Mouse (Mus musculus) splenic B cell, adult 2 months (primary cell): ENCODE measurements around the gene Fam135a.
"Not testable (repeated sequence)": the region's sequence is repeated elsewhere in the genome, so short reads cannot be mapped to it uniquely, and the experiment has no call there.

Experiments used
- DNase-seq: peaks from one replicate; pipeline ENCODE4 v3.0.0-alpha.2; 2011; ENCODE audit warnings: low read depth, low spot score
- H3K27me3 ChIP-seq: 2 replicates; pipeline ENCODE4 v1.6.1; 2012; ENCODE audit warnings: mild to moderate bottlenecking, low read length, moderate library complexity, mixed read lengths; ENCODE audit not compliant: control insufficient read depth, poor library complexity, insufficient read depth, severe bottlenecking
- H3K36me3 ChIP-seq: 2 replicates; pipeline ENCODE4 v1.6.1; 2012; ENCODE audit warnings: mild to moderate bottlenecking, low read length, moderate library complexity, mixed read lengths; ENCODE audit not compliant: control insufficient read depth, poor library complexity, insufficient read depth, severe bottlenecking

Fam135a gene

DNA sequence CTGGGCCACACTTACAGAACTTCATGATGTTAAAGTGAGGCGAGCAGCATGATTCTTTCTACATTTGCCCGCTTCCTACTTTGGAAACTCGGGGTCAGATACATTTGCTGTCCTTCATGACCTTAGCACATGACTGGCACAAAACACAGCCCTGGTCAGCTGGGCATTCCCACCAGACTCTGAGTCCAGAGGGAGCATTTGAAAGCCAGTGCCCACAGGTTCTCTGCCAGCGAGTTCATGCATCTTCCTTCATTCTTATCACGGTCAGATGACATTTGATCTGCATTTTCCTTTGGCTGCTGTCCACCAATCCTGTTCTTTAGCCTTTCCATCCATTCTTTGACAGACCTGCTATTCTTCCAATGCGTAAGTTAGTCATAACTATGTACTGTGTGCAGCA lies 90.1 kb downstream of the Fam135a start:
- no peaks in the 10 kb centered on the region for H3K36me3 ChIP-seq
- no peak for DNase-seq
- no peaks in the 10 kb centered on the region for H3K27me3 ChIP-seq

- Histone ChIP-seq H3K27me3 (no peaks in the 10 kb centered on the region), H3K36me3 (no peaks in the 10 kb centered on the region)
- DNase-seq, result no peak
Observed at GRCm38 (mm10) chr1:24007621-24008020, 92.5 kb downstream of the Fam135a start.

- Histone ChIP-seq H3K27me3 (no peaks in the 10 kb centered on the region), H3K36me3 (no peaks in the 10 kb centered on the region)
- DNase-seq, result peak; percentile 89
Observed at GRCm38 (mm10) chr1:24005070-24005804, 94.9 kb downstream of the Fam135a start, which contains the start of gene Sdhaf4. TSS of gene Sdhaf4 (minus strand) at chr1:24005656.

- Histone ChIP-seq H3K36me3 (no peaks in the 10 kb centered on the region), H3K27me3 (no peaks in the 10 kb centered on the region)
- no peak for DNase-seq
Observed at GRCm38 (mm10) chr1:23999318-23999717, 100.8 kb downstream of the Fam135a start.

DNA sequence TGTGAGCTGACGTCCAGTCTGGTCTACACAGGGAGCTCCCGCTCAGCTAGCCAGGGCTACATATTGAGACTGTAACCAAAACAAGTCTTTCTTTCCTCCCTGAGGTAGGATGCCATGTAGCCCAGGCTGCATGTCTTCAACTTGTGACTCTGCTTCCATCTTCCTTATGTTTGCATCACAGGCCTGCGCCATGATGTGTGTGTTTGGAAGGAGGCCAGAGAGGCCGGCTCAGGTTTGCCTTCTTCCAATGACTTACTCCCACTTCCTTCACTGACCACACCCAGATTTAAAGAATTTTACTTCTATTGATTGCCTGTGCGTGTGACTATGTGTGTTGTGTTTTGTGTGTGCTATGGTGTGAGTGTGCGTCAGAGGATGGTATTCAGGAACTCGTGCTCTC lies 101.3 kb downstream of the Fam135a start:
- DNase-seq, result no peak
- Histone ChIP-seq H3K36me3 (no peaks in the 10 kb centered on the region), H3K27me3 (no peaks in the 10 kb centered on the region)

- Histone ChIP-seq H3K27me3 (no peaks in the 10 kb centered on the region), H3K36me3 (no peaks in the 10 kb centered on the region)
- no peak for DNase-seq
Observed at GRCm38 (mm10) chr1:23998120-23998810, 101.9 kb downstream of the Fam135a start.

GRCm38 (mm10) chr1:23997493-23997892 lies 102.6 kb downstream of the Fam135a start:
- no peak for DNase-seq
- Histone ChIP-seq H3K36me3 (no peaks in the 10 kb centered on the region), H3K27me3 (no peaks in the 10 kb centered on the region)

- no peak for DNase-seq
- Histone ChIP-seq H3K27me3 (no peaks in the 10 kb centered on the region), H3K36me3 (no peaks in the 10 kb centered on the region)
Observed at GRCm38 (mm10) chr1:23995420-23995819, 104.7 kb downstream of the Fam135a start.

GRCm38 (mm10) chr1:23983118-23983517 lies 117.0 kb downstream of the Fam135a start:
- no peaks in the 10 kb centered on the region for H3K36me3 ChIP-seq
- DNase-seq, result peak; percentile 73
- no peaks in the 10 kb centered on the region for H3K27me3 ChIP-seq

DNA sequence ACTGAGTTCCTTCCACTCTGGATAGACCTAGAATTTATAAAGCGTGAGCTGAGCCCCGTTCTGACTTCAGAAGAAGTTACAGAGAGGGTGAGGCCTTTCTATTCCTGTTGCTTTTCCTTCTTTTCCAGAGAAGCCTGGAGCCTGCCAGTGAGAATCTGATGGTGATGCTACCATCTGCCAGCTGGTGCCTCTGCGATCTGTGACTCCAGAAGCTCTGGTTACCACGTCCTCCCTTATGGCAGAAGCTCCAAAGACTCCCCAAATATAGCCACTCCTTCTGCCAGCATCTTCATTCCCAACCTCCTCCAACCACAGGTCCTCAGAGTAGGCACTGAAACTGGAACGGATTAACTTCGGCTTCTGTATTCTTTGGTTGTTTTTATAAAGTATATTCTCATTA lies 121.9 kb downstream of the Fam135a start:
- Histone ChIP-seq H3K27me3 (no peaks in the 10 kb centered on the region), H3K36me3 (no peaks in the 10 kb centered on the region)
- DNase-seq, result no peak

GRCm38 (mm10) chr1:23971159-23971558 lies 129.0 kb downstream of the Fam135a start:
- H3K27me3 ChIP-seq, H3K36me3 ChIP-seq, DNase-seq: not testable (repeated sequence)

DNA sequence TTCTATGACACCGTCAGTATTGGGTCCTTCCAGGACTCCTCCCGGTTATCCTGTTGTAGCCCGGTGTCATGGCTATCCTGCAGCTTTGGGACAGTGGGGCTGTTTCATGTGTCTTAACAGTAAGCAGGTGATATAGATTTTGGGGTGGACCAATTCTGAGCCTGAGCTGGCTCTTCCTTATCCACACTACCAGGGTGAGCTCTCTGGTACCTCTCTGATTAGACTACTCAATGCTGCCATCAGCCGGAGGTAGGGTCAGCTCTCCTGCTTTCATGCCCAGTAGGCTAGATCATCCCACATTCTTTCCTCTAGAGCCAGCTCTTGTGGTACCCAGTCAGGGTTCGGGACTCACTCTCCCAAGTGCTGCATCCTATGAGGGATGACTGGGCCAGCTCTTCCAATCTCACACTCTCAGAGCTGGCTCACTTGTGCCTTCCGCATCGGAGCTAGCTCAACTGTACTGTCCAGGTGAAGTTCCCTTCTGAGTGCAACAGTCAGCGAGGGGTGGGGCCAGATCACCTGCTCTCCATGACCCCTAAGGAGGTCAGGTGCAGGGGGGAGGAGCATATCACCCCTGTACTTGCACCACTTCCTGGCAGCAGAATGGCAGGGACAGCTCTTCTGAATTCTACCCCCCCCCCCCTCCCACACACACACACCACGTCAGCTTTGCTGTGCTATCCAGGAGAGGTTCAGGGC lies 132.0 kb downstream of the Fam135a start:
- H3K36me3 ChIP-seq, result no peaks in the 10 kb centered on the region
- H3K27me3 ChIP-seq, result no peaks in the 10 kb centered on the region
- DNase-seq, result no peak

DNA sequence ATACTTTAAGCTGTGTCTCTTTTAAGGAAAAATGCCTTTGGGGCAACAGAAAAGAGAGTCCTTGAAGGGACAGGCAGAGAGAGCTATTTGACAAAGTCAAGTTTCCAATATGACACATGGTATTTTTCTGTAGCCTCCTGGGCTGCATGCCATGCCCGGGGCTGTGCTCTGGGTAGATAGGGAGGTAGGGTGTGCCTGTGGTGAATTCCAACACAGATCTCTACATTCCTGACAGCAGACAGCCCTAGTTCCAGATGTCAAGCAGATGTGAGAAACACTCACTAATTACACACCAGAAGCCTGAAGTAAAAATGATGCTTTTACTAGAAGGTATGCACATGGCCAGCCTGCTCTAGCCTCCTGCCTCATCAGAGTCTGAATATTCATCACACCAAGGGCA lies 133.9 kb downstream of the Fam135a start:
- no peaks in the 10 kb centered on the region for H3K27me3 ChIP-seq
- H3K36me3 ChIP-seq, result no peaks in the 10 kb centered on the region
- no peak for DNase-seq
